Mouse (Mus musculus) lung, postnatal 0 days (tissue): ENCODE results near the gene Mink1. TPM values are rescaled to one million over a fixed set of nuclear protein-coding genes. Genes with fewer than 3 reads are reported as not detected.

ENCODE experiments used
- ATAC-seq: fragments of 200-750 bp; cut with Nextera tagmentation; 2 replicates; pipeline ENCODE4 v1.8.0; 2017; ENCODE audit warnings: moderate library complexity
- DNase-seq: peaks from one replicate; pipeline ENCODE4 v3.0.0-alpha.2; 2016; ENCODE audit warnings: low spot score
- H3K27ac ChIP-seq: fragments of 300-500 bp; sonication (generic); 2 replicates; pipeline ENCODE4 v1.5.1; 2014; ENCODE audit warnings: antibody characterized with exemption, mild to moderate bottlenecking, low read length, mixed read lengths
- H3K27me3 ChIP-seq: fragments of 300-500 bp; sonication (generic); replicated peaks from 2 replicates; pipeline ENCODE4 v1.6.1; 2014; ENCODE audit warnings: low read length, mixed read lengths; ENCODE audit not compliant: insufficient read depth
- H3K36me3 ChIP-seq: fragments of 300-500 bp; sonication (generic); 2 replicates; pipeline ENCODE4 v1.6.1; 2014; ENCODE audit warnings: low read length, mixed read lengths; ENCODE audit not compliant: insufficient read depth
- H3K4me1 ChIP-seq: fragments of 300-500 bp; sonication (generic); 2 replicates; pipeline ENCODE4 v1.6.1; 2014; ENCODE audit warnings: antibody characterized with exemption, low read depth, low read length, mixed read lengths; ENCODE audit not compliant: insufficient read depth
- H3K4me2 ChIP-seq: fragments of 300-500 bp; sonication (generic); replicated peaks from 2 replicates; pipeline ENCODE4 v1.6.1; 2014; ENCODE audit warnings: low read depth, mild to moderate bottlenecking, low read length, moderate library complexity, mixed read lengths
- H3K4me3 ChIP-seq: fragments of 300-500 bp; sonication (generic); 2 replicates; pipeline ENCODE4 v1.5.1; 2014; ENCODE audit warnings: low read depth, low read length
- H3K9ac ChIP-seq: fragments of 300-500 bp; sonication (generic); replicated peaks from 2 replicates; pipeline ENCODE4 v1.6.1; 2014; ENCODE audit warnings: low read depth, mild to moderate bottlenecking
- H3K9me3 ChIP-seq: fragments of 300-500 bp; sonication (generic); 2 replicates; pipeline ENCODE4 v1.6.1; 2016; ENCODE audit warnings: low read length, mixed read lengths
- CTCF ChIP-seq: IDR thresholded peaks from 2 replicates; pipeline ENCODE4 v1.5.1; 2016; ENCODE audit warnings: antibody characterized with exemption, mild to moderate bottlenecking
- EP300 ChIP-seq: IDR thresholded peaks from 2 replicates; pipeline ENCODE4 v1.6.1; 2016; ENCODE audit warnings: antibody characterized with exemption, mild to moderate bottlenecking, control low read depth
- WGBS: fragments of 180-500 bp; shearing (Covaris S2); extraction: QIAGEN DNeasy Blood & Tissue Kit; methylation state at CpG from one replicate; pipeline ENCODE4 v1.1.7; 2014; 5-methylcytosine and 5-hydroxymethylcytosine counted together
- polyA plus RNA-seq: library from polyadenylated mRNA; unstranded; fragments of >200 nt; fragmentation: Nextera tagmentation; extraction: Ambion mirVana; gene quantifications from 2 replicates; pipeline ENCODE4 v1.2.1, GENCODE M21; 2015

The Mink1 gene
- polyA plus RNA-seq, 1 experiment from 2014 or later = 7.4 TPM

DNA sequence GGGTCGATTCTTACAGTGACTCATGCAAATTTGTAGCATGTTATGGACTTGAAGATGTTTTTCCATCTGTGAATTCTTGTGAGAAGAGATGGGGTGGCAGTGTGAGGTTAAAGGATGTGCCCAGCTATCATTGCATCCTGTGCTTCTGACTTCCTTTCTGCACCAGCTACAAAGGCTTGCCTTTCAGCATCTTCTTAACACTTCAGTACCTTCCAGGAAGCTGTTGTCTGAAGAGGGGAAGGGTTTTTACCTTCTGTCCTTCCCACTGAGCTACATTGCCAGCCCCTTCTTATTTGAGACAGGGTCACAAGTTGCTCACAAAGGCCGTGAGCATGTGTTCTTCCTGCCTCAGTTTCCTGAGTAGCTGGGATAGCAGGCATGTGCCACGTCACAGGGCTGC lies 18.2 kb downstream of the Mink1 start:
- no peaks in the 10 kb centered on the region for H3K36me3 ChIP-seq
- no peak overlapping the region for H3K4me3 ChIP-seq
- no peak overlapping the region for H3K27ac ChIP-seq
- H3K4me1 ChIP-seq = peaks cover 36% of the 10 kb centered on the region
- H3K4me2 ChIP-seq = no peak overlapping the region
- ATAC-seq = no peak
- WGBS = 62% methylated on average over 3 of the region's 3 CpGs
- H3K9ac ChIP-seq = no peak overlapping the region
- TF ChIP-seq EP300 = no peak
- no peak for TF ChIP-seq CTCF
- no peaks in the 10 kb centered on the region for H3K9me3 ChIP-seq
- DNase-seq = no peak
- H3K27me3 ChIP-seq = no peaks in the 10 kb centered on the region

DNA sequence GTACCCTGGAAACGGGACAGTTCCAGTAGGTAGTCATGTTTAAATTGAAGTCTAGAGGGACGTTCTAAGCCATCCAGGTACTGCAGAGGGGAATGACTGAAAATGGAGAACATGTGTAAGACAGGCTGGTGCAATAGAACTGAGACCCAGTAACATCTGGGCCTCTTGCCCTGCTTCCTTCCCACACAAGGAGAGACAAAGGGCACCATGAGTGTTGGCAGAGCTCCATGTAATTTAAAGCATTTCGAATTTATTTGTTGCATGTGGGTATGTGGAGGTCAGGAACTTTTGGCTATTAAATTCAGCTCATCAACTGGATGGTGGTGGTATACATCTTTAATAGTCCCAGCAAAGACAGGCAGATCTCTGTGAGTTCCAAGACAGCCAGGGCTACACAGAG lies 19.5 kb downstream of the Mink1 start:
- WGBS = 32% methylated on average over 3 of the region's 3 CpGs
- TF ChIP-seq EP300 (no peak), CTCF (no peak)
- no peak for ATAC-seq
- no peak overlapping the region for H3K9ac ChIP-seq
- no peaks in the 10 kb centered on the region for H3K9me3 ChIP-seq
- no peaks in the 10 kb centered on the region for H3K36me3 ChIP-seq
- H3K27me3 ChIP-seq = no peaks in the 10 kb centered on the region
- no peak overlapping the region for H3K4me3 ChIP-seq
- no peak for DNase-seq
- H3K4me2 ChIP-seq = no peak overlapping the region
- H3K27ac ChIP-seq = no peak overlapping the region
- H3K4me1 ChIP-seq = peaks cover 40% of the 10 kb centered on the region

DNA sequence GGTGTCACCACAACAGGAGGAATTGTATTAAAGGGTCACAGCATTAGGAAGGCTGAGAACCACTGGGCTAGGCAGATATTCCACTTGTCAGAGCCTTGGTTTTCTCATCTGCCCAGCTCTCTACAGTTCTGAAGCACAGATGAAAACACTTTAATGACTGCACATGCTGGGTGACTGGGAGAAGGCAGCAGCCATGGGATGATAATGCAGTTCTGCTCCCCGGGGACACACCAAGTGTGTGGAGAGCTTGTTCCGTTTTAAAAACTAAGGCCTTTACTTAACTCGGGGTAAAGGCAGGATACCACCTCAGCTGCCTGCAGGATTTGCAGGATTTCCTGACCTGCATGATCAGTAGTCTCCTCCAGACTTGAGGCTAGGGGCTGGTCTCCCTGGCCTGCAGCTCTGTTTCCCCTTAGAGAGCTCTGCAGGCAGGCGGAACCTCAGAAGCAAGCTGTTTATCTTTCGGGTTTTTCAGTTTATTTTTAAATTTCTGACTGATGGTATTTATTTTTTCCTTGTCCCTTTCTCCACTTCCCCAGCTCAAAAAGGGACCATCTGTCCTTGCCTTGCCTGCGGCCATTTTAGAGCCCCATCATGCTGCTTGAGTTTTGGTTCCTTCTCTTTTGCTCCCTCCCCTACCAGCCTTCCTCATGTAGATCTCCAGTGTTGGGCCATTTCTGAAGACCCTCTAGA lies 20.5 kb downstream of the Mink1 start:
- Histone ChIP-seq H3K9me3 (no peaks in the 10 kb centered on the region), H3K27ac (peak overlapping the region; percentile 28), H3K9ac (no peak overlapping the region), H3K4me2 (no peak overlapping the region), H3K36me3 (no peaks in the 10 kb centered on the region), H3K4me3 (no peak overlapping the region), H3K4me1 (peaks cover 34% of the 10 kb centered on the region), H3K27me3 (no peaks in the 10 kb centered on the region)
- ATAC-seq = no peak
- TF ChIP-seq CTCF (no peak), EP300 (no peak)
- DNase-seq = peak; percentile 10
- 26% methylated on average over 6 of the region's 6 CpGs for WGBS

DNA sequence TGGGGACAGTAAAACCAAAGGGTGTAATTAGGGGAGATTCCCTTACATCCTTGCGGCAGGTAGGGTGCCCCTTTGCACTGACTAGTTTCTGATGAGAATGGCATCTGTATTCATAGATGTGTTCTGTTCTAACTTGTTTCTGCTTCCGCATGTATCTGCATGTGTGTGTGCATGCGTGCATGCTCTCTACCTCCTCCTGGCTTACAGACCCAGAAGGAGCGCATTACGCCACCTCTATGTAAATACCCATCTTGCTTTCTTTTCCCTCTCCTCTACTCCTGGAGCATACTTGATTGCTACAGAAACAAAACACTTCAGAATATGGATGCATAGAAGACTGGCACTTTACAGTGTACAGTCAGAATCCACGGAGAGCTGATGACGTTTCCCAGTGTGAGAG lies 21.1 kb downstream of the Mink1 start:
- Histone ChIP-seq H3K36me3 (no peaks in the 10 kb centered on the region), H3K27ac (peak overlapping the region; percentile 28), H3K27me3 (no peaks in the 10 kb centered on the region), H3K4me1 (peaks cover 29% of the 10 kb centered on the region), H3K4me3 (no peak overlapping the region), H3K9ac (no peak overlapping the region), H3K9me3 (no peaks in the 10 kb centered on the region), H3K4me2 (no peak overlapping the region)
- whole genome bisulfite sequencing = 64% methylated on average over 7 of the region's 7 CpGs
- ATAC-seq = peak; percentile 55; the same call in 1 of the 2 replicates
- peak; percentile 68 for DNase-seq
- TF ChIP-seq CTCF = peak; percentile 58
- no peak for TF ChIP-seq EP300

- Histone ChIP-seq H3K9ac (no peak overlapping the region), H3K4me3 (no peak overlapping the region), H3K27ac (no peak overlapping the region; the same call in 1 of the 2 replicates), H3K36me3 (no peaks in the 10 kb centered on the region), H3K9me3 (no peaks in the 10 kb centered on the region), H3K27me3 (no peaks in the 10 kb centered on the region), H3K4me1 (peaks cover 19% of the 10 kb centered on the region; the same call in 1 of the 2 replicates), H3K4me2 (no peak overlapping the region)
- TF ChIP-seq EP300 = no peak
- no peak for TF ChIP-seq CTCF
- WGBS = 17% methylated on average over 7 of the region's 7 CpGs
- DNase-seq = peak; percentile 74
- ATAC-seq = peak; percentile 81
Observed at GRCm38 (mm10) chr11:70585457-70585856, 22.8 kb downstream of the Mink1 start.

GRCm38 (mm10) chr11:70586261-70586660 lies 23.6 kb downstream of the Mink1 start:
- Histone ChIP-seq H3K9ac (no peak overlapping the region), H3K27me3 (no peaks in the 10 kb centered on the region), H3K4me2 (no peak overlapping the region), H3K9me3 (no peaks in the 10 kb centered on the region), H3K27ac (no peak overlapping the region), H3K36me3 (no peaks in the 10 kb centered on the region), H3K4me1 (peaks cover 19% of the 10 kb centered on the region; the same call in 1 of the 2 replicates), H3K4me3 (no peak overlapping the region)
- 78% methylated on average over 3 of the region's 3 CpGs for WGBS
- no peak for TF ChIP-seq CTCF
- no peak for TF ChIP-seq EP300
- DNase-seq (no peak), ATAC-seq (no peak)
